Mouse (Mus musculus) limb, embryonic 14.5 days (tissue): ENCODE measurements around the gene Tmem88. TPM values are rescaled to one million over a fixed set of nuclear protein-coding genes. Genes with fewer than 3 reads are reported as not detected.
A peak's percentile ranks its signal among the peaks of the same experiment; 100 is the strongest.

Source experiments
- ATAC-seq: fragments of 200-750 bp; cut with Nextera tagmentation; 2 replicates; pipeline ENCODE4 v1.8.0; 2017; ENCODE audit warnings: low read depth, moderate number of reproducible peaks, moderate TSS enrichment; ENCODE audit not compliant: low FRiP score
- DNase-seq: peaks from one replicate; pipeline ENCODE4 v3.0.0-alpha.2; 2015; ENCODE audit warnings: low spot score
- H3K27ac ChIP-seq: fragments of 300-500 bp; sonication (generic); replicated peaks from 2 replicates; pipeline ENCODE4 v1.5.1; 2014; ENCODE audit warnings: low read depth, mild to moderate bottlenecking, low read length, moderate library complexity, mixed read lengths
- H3K27me3 ChIP-seq: fragments of 300-500 bp; sonication (generic); 2 replicates; pipeline ENCODE4 v1.6.1; 2014; ENCODE audit warnings: low read length, mixed read lengths; ENCODE audit not compliant: control insufficient read depth, insufficient read depth
- H3K36me3 ChIP-seq: fragments of 300-500 bp; sonication (generic); 2 replicates; pipeline ENCODE4 v1.6.1; 2014; ENCODE audit warnings: mild to moderate bottlenecking, low read length, moderate library complexity, mixed read lengths; ENCODE audit not compliant: control insufficient read depth, insufficient read depth
- H3K4me1 ChIP-seq: fragments of 300-500 bp; sonication (generic); 2 replicates; pipeline ENCODE4 v1.6.1; 2014; ENCODE audit warnings: antibody characterized with exemption, low read length, mixed read lengths; ENCODE audit not compliant: control insufficient read depth, insufficient read depth
- H3K4me2 ChIP-seq: fragments of 300-500 bp; sonication (generic); replicated peaks from 2 replicates; pipeline ENCODE4 v1.6.1; 2014; ENCODE audit warnings: low read depth, mild to moderate bottlenecking, low read length, moderate library complexity; ENCODE audit not compliant: severe bottlenecking
- H3K4me3 ChIP-seq: fragments of 300-500 bp; sonication (generic); replicated peaks from 2 replicates; pipeline ENCODE4 v1.5.1; 2014; ENCODE audit warnings: low read length
- H3K9ac ChIP-seq: fragments of 300-500 bp; sonication (generic); 2 replicates; pipeline ENCODE4 v1.6.1; 2014; ENCODE audit warnings: mild to moderate bottlenecking, low read depth, low read length, moderate library complexity; ENCODE audit not compliant: severe bottlenecking
- H3K9me3 ChIP-seq: fragments of 300-500 bp; sonication (generic); 2 replicates; pipeline ENCODE4 v1.6.1; 2016; ENCODE audit warnings: low read length; ENCODE audit not compliant: control insufficient read depth
- POLR2A ChIP-seq: fragments of 200-500 bp; IDR thresholded peaks from 2 replicates; pipeline ENCODE4 v1.8.0; 2012; ENCODE audit warnings: inconsistent platforms, mild to moderate bottlenecking, moderate library complexity, borderline replicate concordance; ENCODE audit not compliant: insufficient read depth, insufficient read length; ENCODE audit errors: extremely low read depth
- WGBS: fragments of 180-500 bp; shearing (Covaris S2); extraction: QIAGEN DNeasy Blood & Tissue Kit; methylation state at CpG from one replicate; pipeline ENCODE4 v1.1.7; 2014; 5-methylcytosine and 5-hydroxymethylcytosine counted together
- polyA plus RNA-seq, 2 experiments: library from polyadenylated mRNA; depleted of rRNA in 1 of 2; stranded (reverse) in 1 of 2; unstranded in 1 of 2; fragments of >200 nt; fragmentation: Nextera tagmentation in 1 of 2; extraction: Ambion mirVana in 1 of 2; gene quantifications; 2 replicates each; pipeline versions ENCODE4 v1.2.1 to v1.2.3; 2012 to 2014

Tmem88 gene
- polyA plus RNA-seq, 2 experiments = 17.0 to 18.9 TPM

DNA sequence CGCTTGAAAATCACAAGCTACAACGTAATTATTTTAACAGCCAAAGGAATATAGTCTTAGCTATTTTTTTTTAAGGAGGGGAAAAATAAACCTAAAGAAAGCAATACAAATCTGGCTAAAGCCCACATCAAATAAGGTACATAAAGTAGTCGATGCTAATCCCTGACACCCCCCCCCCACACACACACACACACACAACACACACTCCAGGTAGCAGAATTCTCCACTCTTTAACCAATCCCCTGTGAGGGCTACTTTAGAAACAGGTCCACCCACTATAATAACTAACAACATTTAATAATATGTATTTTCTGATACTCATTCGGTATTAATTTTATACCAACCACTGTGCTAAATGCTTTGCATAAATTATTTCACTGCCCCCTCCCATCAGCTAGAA lies 18.5 kb upstream of the Tmem88 start:
- ATAC-seq (no peak), DNase-seq (no peak)
- Histone ChIP-seq H3K27me3 (peaks cover 11% of the 10 kb centered on the region; the same call in 1 of the 2 replicates), H3K4me3 (peak overlapping the region; percentile 76), H3K9ac (peak overlapping the region; percentile 37), H3K4me1 (peaks cover 61% of the 10 kb centered on the region), H3K27ac (peak overlapping the region; percentile 96), H3K36me3 (peaks cover 18% of the 10 kb centered on the region), H3K9me3 (no peaks in the 10 kb centered on the region), H3K4me2 (peak overlapping the region; percentile 81)
- under 1% methylated on average over 4 of the region's 4 CpGs for WGBS
- TF ChIP-seq POLR2A = no peak

DNA sequence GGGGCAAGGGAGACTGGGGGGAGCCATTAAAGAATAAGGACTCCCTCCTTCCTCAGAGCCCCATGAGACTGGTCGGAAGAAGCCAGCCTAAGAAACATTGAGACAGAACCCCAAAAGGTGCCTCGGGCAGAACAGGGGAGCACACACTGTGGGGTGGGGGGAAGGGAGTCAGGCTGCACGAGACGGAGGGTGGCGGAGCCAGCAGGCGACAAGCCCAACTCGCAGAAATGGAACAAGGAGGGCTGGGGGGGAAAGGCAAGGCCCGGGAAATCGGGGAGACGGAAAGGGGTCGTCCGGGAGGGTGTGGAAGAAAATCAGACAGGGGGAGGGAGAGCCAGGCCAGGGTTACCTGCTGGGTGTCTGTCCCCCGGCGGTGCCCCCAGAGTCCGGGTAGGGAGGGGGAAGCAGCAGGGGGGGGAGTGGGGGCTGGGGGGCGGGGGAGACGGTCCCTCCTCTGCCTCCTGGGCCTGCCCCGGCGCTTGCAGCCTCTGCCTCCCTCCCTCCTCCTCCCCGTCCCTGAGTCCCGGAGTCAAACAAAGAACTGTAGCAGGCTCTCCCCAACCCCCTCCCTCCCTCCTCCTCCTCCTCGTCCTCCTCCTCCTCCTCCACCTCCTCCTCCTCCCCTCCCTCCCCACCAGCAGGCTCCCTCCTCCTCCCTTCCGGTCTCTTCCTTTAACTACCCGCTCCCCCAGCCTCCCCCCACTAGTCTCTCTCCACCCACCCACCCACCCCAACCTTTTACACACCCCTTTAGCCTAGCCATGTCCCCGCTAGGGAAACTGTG lies 17.8 kb upstream of the Tmem88 start:
- peaks cover 57% of the 10 kb centered on the region for H3K4me1 ChIP-seq
- peaks cover 4% of the 10 kb centered on the region; the same call in 1 of the 2 replicates for H3K27me3 ChIP-seq
- peak overlapping the region; percentile 76 for H3K4me3 ChIP-seq
- H3K36me3 ChIP-seq = peaks cover 18% of the 10 kb centered on the region
- 0 out of 2 replicates have a peak, but pooled peaks have one; percentile 19 for TF ChIP-seq POLR2A
- peak overlapping the region; percentile 98 for H3K27ac ChIP-seq
- DNase-seq (peak; percentile 85), ATAC-seq (peak; percentile 11; the same call in 1 of the 2 replicates)
- peak overlapping the region; percentile 94 for H3K9ac ChIP-seq
- WGBS = 0% methylated on average over 13 of the region's 25 CpGs
- H3K4me2 ChIP-seq = peak overlapping the region; percentile 81
- H3K9me3 ChIP-seq = no peaks in the 10 kb centered on the region

- H3K27ac ChIP-seq = peak overlapping the region; percentile 98
- peak overlapping the region; percentile 81 for H3K4me2 ChIP-seq
- H3K4me1 ChIP-seq = peaks cover 53% of the 10 kb centered on the region
- no peak for TF ChIP-seq POLR2A
- H3K36me3 ChIP-seq = peaks cover 18% of the 10 kb centered on the region
- WGBS = 2% methylated on average over 3 of the region's 3 CpGs
- DNase-seq (peak; percentile 65), ATAC-seq (no peak)
- H3K4me3 ChIP-seq = peak overlapping the region; percentile 76
- H3K27me3 ChIP-seq = no peaks in the 10 kb centered on the region
- peak overlapping the region; percentile 94 for H3K9ac ChIP-seq
- no peaks in the 10 kb centered on the region for H3K9me3 ChIP-seq
Measured at GRCm38 (mm10) chr11:69415327-69415667, 17.3 kb upstream of the Tmem88 start.

DNA sequence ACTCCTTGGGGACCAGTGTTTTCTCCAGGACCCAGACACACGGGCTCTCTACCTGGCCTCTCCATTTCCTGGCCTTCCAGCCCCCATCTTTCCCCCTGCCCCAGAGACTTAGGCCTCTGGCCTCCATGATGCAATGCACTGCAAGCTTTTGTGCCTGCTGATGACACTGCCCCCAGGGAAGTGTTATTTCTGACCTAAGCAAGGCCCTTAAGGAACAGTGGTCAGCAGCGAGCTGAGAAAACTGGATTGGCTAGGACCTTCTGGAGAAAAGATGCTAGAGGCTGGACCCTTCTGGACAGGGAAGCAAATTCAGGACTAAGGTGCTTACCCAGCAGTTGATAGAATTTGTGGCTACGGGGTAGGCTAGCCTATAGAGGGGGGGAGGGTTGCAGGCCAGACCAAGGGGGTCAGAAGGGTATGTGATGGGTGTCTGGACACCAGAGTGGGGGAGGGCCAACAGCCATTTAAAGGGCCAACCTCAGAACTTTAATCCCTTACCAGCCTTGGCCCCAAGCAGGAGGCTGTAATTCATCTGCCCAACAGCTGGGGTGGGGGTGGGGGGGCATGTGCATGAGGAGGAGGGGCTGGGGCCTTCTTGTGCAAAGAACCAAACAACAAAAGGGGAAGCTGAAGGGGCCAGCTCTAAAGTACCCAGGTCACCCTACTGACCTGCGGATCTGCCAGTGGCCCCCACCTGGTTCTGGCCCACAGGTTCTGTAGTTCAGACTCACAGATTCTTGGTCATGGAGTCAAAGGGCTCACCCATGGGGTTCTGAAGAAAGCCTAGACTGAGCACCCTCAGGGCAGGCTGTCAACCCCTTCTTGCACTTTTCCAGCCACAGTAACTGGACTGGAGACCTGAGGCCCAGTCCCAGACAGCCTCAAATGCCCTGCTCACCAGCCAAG lies 16.6 kb upstream of the Tmem88 start:
- ATAC-seq = no peak
- TF ChIP-seq POLR2A = no peak
- Histone ChIP-seq H3K27ac (peak overlapping the region; percentile 98), H3K4me1 (peaks cover 49% of the 10 kb centered on the region), H3K9ac (peak overlapping the region; percentile 94), H3K4me2 (peak overlapping the region; percentile 81), H3K4me3 (peak overlapping the region; percentile 76), H3K27me3 (no peaks in the 10 kb centered on the region), H3K9me3 (no peaks in the 10 kb centered on the region), H3K36me3 (peaks cover 18% of the 10 kb centered on the region)
- WGBS = 10% methylated on average over 4 of the region's 4 CpGs
- no peak for DNase-seq
